Comparison of ENCODE assay signal across 13 mouse cellular contexts in the genomic region with DNA sequence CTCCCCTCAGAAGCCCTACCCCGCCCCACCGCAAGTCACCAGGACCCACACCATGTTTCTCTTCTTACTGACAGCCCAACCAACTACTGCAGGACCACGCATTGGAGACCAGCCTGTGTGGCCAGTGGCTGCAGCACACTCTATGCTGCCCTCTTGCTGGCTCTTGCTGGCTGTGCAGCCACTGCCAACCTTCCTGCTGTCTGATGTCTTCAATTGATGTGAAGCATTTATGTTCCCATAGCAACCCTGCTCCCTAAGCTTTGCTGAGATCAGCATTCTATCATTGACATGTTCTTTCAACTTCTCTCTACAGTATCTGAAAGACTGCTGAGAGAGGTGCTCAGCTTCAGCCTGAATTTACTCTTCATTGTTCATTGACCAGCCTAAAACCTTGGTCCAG. TPM values are rescaled to one million over a fixed set of nuclear protein-coding genes. Genes with fewer than 3 reads are reported as not detected.
A peak's percentile ranks its signal among the peaks of the same experiment; 100 is the strongest.
DNase-seq lines count a peak whose midpoint lies in the region; ATAC-seq and TF ChIP-seq lines count a peak whose summit lies in the region.
"Had no signal": no experiment of that assay in that cellular context is flagged by ENCODE, and none has a peak within 500 bp of the region (broad histone marks: within the 10 kb centered on the region; RNA-seq: fewer than 3 reads in every experiment).

No protein-coding gene starts in this region.

- ATAC-seq in limb, embryonic 14.5 days (ENCODE audit: low FRiP score, low read depth): no peak
- ATAC-seq in midbrain, embryonic 14.5 days (ENCODE audit: low FRiP score, low TSS enrichment): no peak
- ATAC-seq in cerebellum, adult (ENCODE audit: insufficient number of reproducible peaks, low FRiP score, low TSS enrichment): no peak

- H3K27ac ChIP-seq in limb, embryonic 14.5 days (replicated peaks; ENCODE audit: low read depth, low read length): no peak overlapping the region
- H3K27ac ChIP-seq in limb, embryonic 10.5 days: no peak overlapping the region
- H3K27ac ChIP-seq in midbrain, embryonic 14.5 days (replicated peaks; ENCODE audit: low read depth, low read length): no peak overlapping the region
- H3K27ac ChIP-seq: embryonic facial prominence, embryonic 12.5 days; limb, embryonic 13.5 days had no signal

- H3K27me3 ChIP-seq in limb, embryonic 14.5 days (ENCODE audit: control insufficient read depth, insufficient read depth, low read length): no peaks in the 10 kb centered on the region
- no peaks in the 10 kb centered on the region for H3K27me3 ChIP-seq in limb, embryonic 10.5 days (ENCODE audit: low read depth, poor library complexity, severe bottlenecking)
- H3K27me3 ChIP-seq in midbrain, embryonic 14.5 days (ENCODE audit: control insufficient read depth, insufficient read depth, low read length): no peaks in the 10 kb centered on the region
- H3K27me3 ChIP-seq: embryonic facial prominence, embryonic 12.5 days; limb, embryonic 13.5 days had no signal

- no peak overlapping the region for H3K9ac ChIP-seq in limb, embryonic 14.5 days (ENCODE audit: low read depth, low read length, severe bottlenecking)
- no peak overlapping the region for H3K9ac ChIP-seq in midbrain, embryonic 14.5 days (replicated peaks; ENCODE audit: low read length)
- H3K9ac ChIP-seq: embryonic facial prominence, embryonic 12.5 days; limb, embryonic 13.5 days had no signal

- H3K36me3 ChIP-seq in limb, embryonic 14.5 days (ENCODE audit: control insufficient read depth, insufficient read depth, low read length): no peaks in the 10 kb centered on the region
- H3K36me3 ChIP-seq in limb, embryonic 10.5 days: no peaks in the 10 kb centered on the region
- H3K36me3 ChIP-seq in midbrain, embryonic 14.5 days (ENCODE audit: control insufficient read depth, insufficient read depth, low read length): no peaks in the 10 kb centered on the region
- H3K36me3 ChIP-seq: embryonic facial prominence, embryonic 12.5 days; limb, embryonic 13.5 days had no signal

- no peak for TF ChIP-seq POLR2A in limb, embryonic 14.5 days (IDR thresholded peaks at IDR 0.05; ENCODE audit: borderline replicate concordance, extremely low read depth, insufficient read depth, insufficient read length)

- no peak overlapping the region for H3K4me3 ChIP-seq in limb, embryonic 14.5 days (replicated peaks; ENCODE audit: low read length)
- no peak overlapping the region for H3K4me3 ChIP-seq in limb, embryonic 10.5 days
- H3K4me3 ChIP-seq in midbrain, embryonic 14.5 days (replicated peaks; ENCODE audit: low read depth, low read length): no peak overlapping the region
- H3K4me3 ChIP-seq: embryonic facial prominence, embryonic 12.5 days; limb, embryonic 13.5 days had no signal

- no peaks in the 10 kb centered on the region for H3K9me3 ChIP-seq in limb, embryonic 14.5 days (ENCODE audit: control insufficient read depth, low read length)
- no peaks in the 10 kb centered on the region for H3K9me3 ChIP-seq in limb, embryonic 10.5 days (replicated peaks)
- no peaks in the 10 kb centered on the region for H3K9me3 ChIP-seq in midbrain, embryonic 14.5 days (ENCODE audit: control insufficient read depth, low read length)
- H3K9me3 ChIP-seq: embryonic facial prominence, embryonic 12.5 days; limb, embryonic 13.5 days had no signal

- no peak overlapping the region for H3K4me2 ChIP-seq in limb, embryonic 14.5 days (replicated peaks; ENCODE audit: low read depth, low read length, severe bottlenecking)
- no peak overlapping the region for H3K4me2 ChIP-seq in midbrain, embryonic 14.5 days (ENCODE audit: low read length)
- H3K4me2 ChIP-seq: embryonic facial prominence, embryonic 12.5 days; limb, embryonic 13.5 days had no signal

- 54% methylated on average over 3 of the region's 3 CpGs for WGBS in limb, embryonic 14.5 days
- 60% methylated on average over 3 of the region's 3 CpGs for WGBS in limb, embryonic 10.5 days
- 65% methylated on average over 3 of the region's 3 CpGs for WGBS in midbrain, embryonic 14.5 days

- DNase-seq in cerebellum, postnatal 10 days: peak; percentile 14 to 31
- no peak for DNase-seq in cerebellum, adult 11 months
- DNase-seq in limb, embryonic 14.5 days (ENCODE audit: low spot score): peak; percentile 5
- DNase-seq in limb, embryonic 10.5 days (ENCODE audit: low spot score): no peak
- DNase-seq in adrenal gland, postnatal 36 days: peak; percentile 7 to 12
- DNase-seq in midbrain, embryonic 14.5 days: peak; percentile 67
- no peak for DNase-seq in Muller cell, postnatal 12 days (ENCODE audit: inconsistent ontology term)
- DNase-seq: B cell, adult 2 months; gastrocnemius, postnatal 14 days had no signal

- H3K4me1 ChIP-seq in limb, embryonic 14.5 days (ENCODE audit: control insufficient read depth, insufficient read depth, low read length): no peaks in the 10 kb centered on the region
- no peaks in the 10 kb centered on the region for H3K4me1 ChIP-seq in limb, embryonic 10.5 days
- no peaks in the 10 kb centered on the region for H3K4me1 ChIP-seq in midbrain, embryonic 14.5 days (ENCODE audit: control insufficient read depth, insufficient read depth, low read length)
- H3K4me1 ChIP-seq: embryonic facial prominence, embryonic 12.5 days; limb, embryonic 13.5 days had no signal

RNA-seq across cellular contexts. Expression of a gene that starts 2.7 kb away (rescaled TPM):
- polyA plus RNA-seq in limb, embryonic 14.5 days (2012; rRNA removed): 0.08 TPM in 1 of 2 replicates, not detected in the other
- polyA plus RNA-seq in limb, embryonic 14.5 days (2014; fragmentation: Nextera tagmentation; extraction: Ambion mirVana): not detected in 2 replicates
- not detected in 2 replicates for polyA plus RNA-seq in limb, embryonic 10.5 days (2016; fragmentation: Nextera tagmentation; extraction: Ambion mirVana)
- total RNA-seq in adrenal gland, postnatal 36 days (2021): not detected
- polyA plus RNA-seq in midbrain, embryonic 14.5 days (2014; fragmentation: Nextera tagmentation; extraction: Ambion mirVana): not detected in 2 replicates
- total RNA-seq: gastrocnemius, postnatal 14 days had no signal
- polyA plus RNA-seq: embryonic facial prominence, embryonic 12.5 days; limb, embryonic 13.5 days had no signal

RNA-seq across cellular contexts. Expression of a gene that starts 3.6 kb away (rescaled TPM):
- polyA plus RNA-seq in limb, embryonic 14.5 days (2012; rRNA removed): not detected in 2 replicates
- polyA plus RNA-seq in limb, embryonic 14.5 days (2014; fragmentation: Nextera tagmentation; extraction: Ambion mirVana): not detected in 2 replicates
- not detected in 2 replicates for polyA plus RNA-seq in limb, embryonic 10.5 days (2016; fragmentation: Nextera tagmentation; extraction: Ambion mirVana)
- total RNA-seq in adrenal gland, postnatal 36 days (2021): not detected
- not detected in 2 replicates for polyA plus RNA-seq in midbrain, embryonic 14.5 days (2014; fragmentation: Nextera tagmentation; extraction: Ambion mirVana)
- total RNA-seq: gastrocnemius, postnatal 14 days had no signal
- polyA plus RNA-seq: embryonic facial prominence, embryonic 12.5 days; intestine, embryonic 14.5 days; limb, embryonic 13.5 days had no signal

RNA-seq across cellular contexts. Expression of a gene that starts 10.2 kb away (rescaled TPM):
- not detected in 2 replicates for polyA plus RNA-seq in limb, embryonic 14.5 days (2012; rRNA removed)
- polyA plus RNA-seq in limb, embryonic 14.5 days (2014; fragmentation: Nextera tagmentation; extraction: Ambion mirVana): not detected in 2 replicates
- polyA plus RNA-seq in limb, embryonic 10.5 days (2016; fragmentation: Nextera tagmentation; extraction: Ambion mirVana): not detected in 2 replicates
- not detected for total RNA-seq in adrenal gland, postnatal 36 days (2021)
- polyA plus RNA-seq in midbrain, embryonic 14.5 days (2014; fragmentation: Nextera tagmentation; extraction: Ambion mirVana): not detected in 2 replicates
- total RNA-seq: gastrocnemius, postnatal 14 days had no signal
- polyA plus RNA-seq: embryonic facial prominence, embryonic 12.5 days; intestine, embryonic 14.5 days; limb, embryonic 13.5 days had no signal

RNA-seq across cellular contexts. Expression of a gene that starts 16.3 kb away (rescaled TPM):
- polyA plus RNA-seq in limb, embryonic 14.5 days (2012; rRNA removed): not detected in 2 replicates
- not detected in 2 replicates for polyA plus RNA-seq in limb, embryonic 14.5 days (2014; fragmentation: Nextera tagmentation; extraction: Ambion mirVana)
- polyA plus RNA-seq in limb, embryonic 10.5 days (2016; fragmentation: Nextera tagmentation; extraction: Ambion mirVana): not detected in 2 replicates
- not detected for total RNA-seq in adrenal gland, postnatal 36 days (2021)
- polyA plus RNA-seq in midbrain, embryonic 14.5 days (2014; fragmentation: Nextera tagmentation; extraction: Ambion mirVana): not detected in 2 replicates
- total RNA-seq: gastrocnemius, postnatal 14 days had no signal
- polyA plus RNA-seq: embryonic facial prominence, embryonic 12.5 days; intestine, embryonic 14.5 days; limb, embryonic 13.5 days had no signal

RNA-seq across cellular contexts. Expression of a gene that starts 19.1 kb away (rescaled TPM):
- not detected in 2 replicates for polyA plus RNA-seq in limb, embryonic 14.5 days (2012; rRNA removed)
- not detected in 2 replicates for polyA plus RNA-seq in limb, embryonic 14.5 days (2014; fragmentation: Nextera tagmentation; extraction: Ambion mirVana)
- not detected in 2 replicates for polyA plus RNA-seq in limb, embryonic 10.5 days (2016; fragmentation: Nextera tagmentation; extraction: Ambion mirVana)
- not detected for total RNA-seq in adrenal gland, postnatal 36 days (2021)
- polyA plus RNA-seq in midbrain, embryonic 14.5 days (2014; fragmentation: Nextera tagmentation; extraction: Ambion mirVana): not detected in 2 replicates
- total RNA-seq: gastrocnemius, postnatal 14 days had no signal
- polyA plus RNA-seq: embryonic facial prominence, embryonic 12.5 days; intestine, embryonic 14.5 days; limb, embryonic 13.5 days had no signal

Comparison
In these comparisons a context has a peak if more than half of its experiments do, and no peak if none do; other contexts are left out.
1. DNase-seq: peak in cerebellum, postnatal 10 days (2 of 2), limb, embryonic 14.5 days (single experiment), adrenal gland, postnatal 36 days (2 of 2) and midbrain, embryonic 14.5 days (single experiment); none in cerebellum, adult 11 months (single experiment), limb, embryonic 10.5 days (single experiment) and Muller cell, postnatal 12 days (single experiment).